Mouse (Mus musculus) stomach, embryonic 14.5 days (tissue): ENCODE measurements around the gene Sh3pxd2a. TPM values are rescaled to one million over a fixed set of nuclear protein-coding genes. Genes with fewer than 3 reads are reported as not detected.
A peak's percentile ranks its signal among the peaks of the same experiment; 100 is the strongest.

Experiments
- ATAC-seq: fragments of 200-750 bp; cut with Nextera tagmentation; 2 replicates; pipeline ENCODE4 v1.8.0; 2017; ENCODE audit warnings: low read depth, moderate TSS enrichment; ENCODE audit not compliant: insufficient number of reproducible peaks, insufficient read depth, low FRiP score
- H3K27ac ChIP-seq: fragments of 300-500 bp; sonication (generic); 2 replicates; pipeline ENCODE4 v1.5.1; 2014; ENCODE audit warnings: mild to moderate bottlenecking, low read length, moderate library complexity, mixed read lengths
- H3K27me3 ChIP-seq: fragments of 300-500 bp; sonication (generic); 2 replicates; pipeline ENCODE4 v1.6.1; 2014; ENCODE audit warnings: low read length, control low read depth, mixed read lengths; ENCODE audit not compliant: control insufficient read depth, insufficient read depth
- H3K36me3 ChIP-seq: fragments of 300-500 bp; sonication (generic); 2 replicates; pipeline ENCODE4 v1.6.1; 2014; ENCODE audit warnings: mild to moderate bottlenecking, control low read depth, low read length, moderate library complexity, mixed read lengths; ENCODE audit not compliant: control insufficient read depth, insufficient read depth
- H3K4me1 ChIP-seq: fragments of 300-500 bp; sonication (generic); 2 replicates; pipeline ENCODE4 v1.6.1; 2014; ENCODE audit warnings: low read length, control low read depth, mixed read lengths; ENCODE audit not compliant: control insufficient read depth, insufficient read depth
- H3K4me2 ChIP-seq: fragments of 300-500 bp; sonication (generic); replicated peaks from 2 replicates; pipeline ENCODE4 v1.6.1; 2014; ENCODE audit warnings: low read depth, low read length, control low read depth
- H3K4me3 ChIP-seq: fragments of 300-500 bp; sonication (generic); 2 replicates; pipeline ENCODE4 v1.5.1; 2014; ENCODE audit warnings: low read depth, low read length, control low read depth
- H3K9ac ChIP-seq: fragments of 300-500 bp; sonication (generic); replicated peaks from 2 replicates; pipeline ENCODE4 v1.6.1; 2014; ENCODE audit warnings: low read depth, mild to moderate bottlenecking, control low read depth, low read length, moderate library complexity, mixed read lengths
- H3K9me3 ChIP-seq: fragments of 300-500 bp; sonication (generic); 2 replicates; pipeline ENCODE4 v1.6.1; 2016; ENCODE audit warnings: low read depth, low read length, control low read depth; ENCODE audit not compliant: control insufficient read depth
- WGBS: fragments of 180-500 bp; shearing (Covaris S2); extraction: QIAGEN DNeasy Blood & Tissue Kit; methylation state at CpG from one replicate; pipeline ENCODE4 v1.1.7; 2014; 5-methylcytosine and 5-hydroxymethylcytosine counted together
- polyA plus RNA-seq: library from polyadenylated mRNA; unstranded; fragments of >200 nt; fragmentation: Nextera tagmentation; extraction: Ambion mirVana; gene quantifications from 2 replicates; pipeline ENCODE4 v1.2.1, GENCODE M21; 2014

Sh3pxd2a gene
- polyA plus RNA-seq, 1 experiment from 2014 or later, result 13.7 TPM

DNA sequence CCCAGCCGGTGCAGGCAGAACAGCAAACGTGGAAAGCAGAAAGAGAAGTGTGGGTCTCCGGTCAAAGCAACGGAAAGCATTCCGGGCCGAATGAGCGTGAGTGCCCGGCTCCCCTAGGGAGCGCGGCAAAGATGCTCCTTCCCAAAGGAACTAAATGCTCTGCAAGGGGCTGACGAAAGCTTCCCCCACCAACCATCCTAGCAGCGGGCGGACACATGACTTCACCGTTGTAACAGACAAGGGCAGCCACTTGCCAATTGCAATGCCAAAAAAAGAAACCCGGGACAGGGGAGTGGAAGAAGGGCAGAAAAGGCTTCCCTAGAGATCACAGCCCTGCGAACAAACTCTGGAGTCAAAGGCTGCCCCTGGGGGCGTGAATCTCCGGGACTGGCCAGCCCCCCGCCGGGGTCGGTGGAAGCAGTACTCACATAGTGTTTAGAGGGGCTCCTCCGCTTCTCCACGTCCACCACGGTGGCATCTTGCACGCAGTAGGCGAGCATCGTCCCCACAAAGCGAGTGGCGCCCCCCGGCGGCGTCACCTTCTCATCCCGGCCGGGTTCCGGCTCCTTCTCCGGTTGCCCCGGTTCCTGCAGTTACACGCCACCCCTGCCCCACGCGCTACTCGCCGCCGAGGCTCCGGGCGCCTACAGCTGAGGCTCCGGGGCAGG is 431 bp downstream of the Sh3pxd2a start:
- WGBS, result under 1% methylated on average over 46 of the region's 46 CpGs
- H3K9me3 ChIP-seq, result 0 out of 2 replicates have a peak, but pooled peaks cover 3% of the 10 kb centered on the region
- H3K9ac ChIP-seq, result peak overlapping the region; percentile 80
- no peaks in the 10 kb centered on the region for H3K36me3 ChIP-seq
- peaks cover 32% of the 10 kb centered on the region for H3K4me1 ChIP-seq
- peak overlapping the region; percentile 85 for H3K27ac ChIP-seq
- ATAC-seq, result peak; percentile 50
- peak overlapping the region; percentile 82 for H3K4me3 ChIP-seq
- H3K27me3 ChIP-seq, result no peaks in the 10 kb centered on the region
- peak overlapping the region; percentile 87 for H3K4me2 ChIP-seq

DNA sequence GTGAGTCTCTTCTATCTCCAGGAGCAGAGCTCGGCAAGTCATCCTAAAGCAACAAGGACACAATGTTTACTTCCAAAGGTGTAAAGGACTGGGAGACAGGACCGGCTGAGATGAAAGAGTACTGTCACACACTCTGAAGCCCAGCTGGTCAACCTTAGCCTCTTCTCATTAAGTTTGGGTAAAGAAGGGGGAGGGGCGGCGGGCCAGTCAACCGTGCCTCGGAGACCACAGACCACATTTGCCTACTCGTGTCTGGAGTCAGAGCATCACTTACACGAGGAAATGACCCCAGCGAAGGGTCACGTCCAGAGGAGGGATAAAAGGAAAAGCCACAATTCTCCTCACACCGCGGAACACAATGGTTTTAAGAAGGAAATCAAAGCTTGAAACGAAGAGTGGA is 995 bp downstream of the Sh3pxd2a start:
- ATAC-seq, result no peak

DNA sequence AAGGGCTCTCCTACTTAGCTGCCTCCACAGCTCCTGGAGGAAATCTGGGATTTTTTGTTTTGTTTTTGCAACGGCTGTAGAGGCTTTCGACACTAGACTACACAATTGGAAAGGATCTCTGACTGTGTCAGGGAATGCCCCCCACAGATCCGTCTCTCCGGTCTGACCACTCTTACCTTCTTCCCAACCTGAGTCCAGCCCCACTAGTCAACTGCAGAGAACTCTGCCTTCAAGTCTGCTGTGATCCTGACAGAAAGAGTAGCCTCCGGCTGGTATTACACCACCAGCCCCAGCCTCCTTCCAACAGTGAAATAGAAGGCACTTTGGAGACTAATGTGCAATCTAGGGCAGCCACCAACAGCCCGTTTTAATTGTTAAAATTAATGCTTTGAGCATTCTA is 1.5 kb downstream of the Sh3pxd2a start:
- no peak for ATAC-seq
- H3K4me1 ChIP-seq, result peaks cover 41% of the 10 kb centered on the region
- H3K4me2 ChIP-seq, result peak overlapping the region; percentile 87
- no peaks in the 10 kb centered on the region for H3K36me3 ChIP-seq
- H3K9me3 ChIP-seq, result 0 out of 2 replicates have a peak, but pooled peaks cover 3% of the 10 kb centered on the region
- WGBS, result 25% methylated on average over 6 of the region's 6 CpGs
- H3K27ac ChIP-seq, result no peak overlapping the region
- peak overlapping the region; percentile 80; the same call in 1 of the 2 replicates for H3K9ac ChIP-seq
- peak overlapping the region; percentile 82 for H3K4me3 ChIP-seq
- H3K27me3 ChIP-seq, result no peaks in the 10 kb centered on the region

More for the DNA sequence above, 995 bp downstream of the Sh3pxd2a start:
- Histone ChIP-seq H3K9me3 (0 out of 2 replicates have a peak, but pooled peaks cover 3% of the 10 kb centered on the region), H3K4me1 (peaks cover 37% of the 10 kb centered on the region), H3K4me3 (peak overlapping the region; percentile 82), H3K27ac (no peak overlapping the region), H3K27me3 (no peaks in the 10 kb centered on the region), H3K9ac (peak overlapping the region; percentile 80), H3K36me3 (no peaks in the 10 kb centered on the region), H3K4me2 (peak overlapping the region; percentile 87)
- WGBS, result 1% methylated on average over 13 of the region's 13 CpGs

DNA sequence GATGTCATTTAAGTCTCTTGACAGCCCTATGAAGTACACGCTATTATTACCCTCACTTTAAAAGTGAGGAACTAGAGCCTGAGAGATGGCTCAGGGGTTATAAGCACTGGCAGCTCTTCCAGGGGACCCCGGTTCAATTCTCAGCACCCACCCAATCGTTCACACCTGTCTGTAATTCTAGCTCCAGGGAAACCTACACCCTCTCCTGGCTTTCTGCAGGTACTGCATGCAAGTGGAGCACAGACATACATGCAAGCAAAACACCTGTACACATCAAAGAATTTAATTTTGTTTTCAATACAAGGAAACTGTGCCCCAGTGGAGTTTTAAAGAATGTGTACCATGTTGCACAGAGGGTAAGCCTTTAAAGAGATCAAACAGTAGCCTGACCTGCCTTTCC is 2.4 kb downstream of the Sh3pxd2a start:
- 85% methylated on average over 3 of the region's 3 CpGs for WGBS
- H3K4me1 ChIP-seq, result peaks cover 43% of the 10 kb centered on the region
- H3K9me3 ChIP-seq, result 0 out of 2 replicates have a peak, but pooled peaks cover 3% of the 10 kb centered on the region
- no peaks in the 10 kb centered on the region for H3K36me3 ChIP-seq
- ATAC-seq, result no peak
- H3K27ac ChIP-seq, result no peak overlapping the region
- no peak overlapping the region for H3K4me2 ChIP-seq
- no peak overlapping the region for H3K4me3 ChIP-seq
- no peak overlapping the region for H3K9ac ChIP-seq
- H3K27me3 ChIP-seq, result no peaks in the 10 kb centered on the region

DNA sequence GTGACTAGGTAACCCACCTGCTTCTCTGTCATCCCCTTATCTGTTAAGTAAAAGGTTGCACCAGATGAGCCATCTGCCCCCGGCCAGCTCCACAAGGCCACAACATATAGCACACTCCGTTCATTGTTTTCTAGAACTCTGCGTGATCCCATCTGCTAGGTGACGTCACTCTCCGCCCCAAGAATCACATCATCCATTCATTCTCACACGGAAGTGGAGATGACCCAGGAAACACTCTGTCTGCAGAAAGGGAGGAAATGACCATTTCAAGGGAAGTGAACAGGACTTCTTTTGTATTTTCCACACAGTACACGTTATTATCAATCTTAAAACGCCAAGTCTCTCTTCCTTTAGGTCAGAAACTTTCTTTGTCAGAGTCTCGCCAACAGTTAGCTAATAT is 2.8 kb downstream of the Sh3pxd2a start:
- H3K4me2 ChIP-seq, result no peak overlapping the region
- ATAC-seq, result no peak
- H3K27ac ChIP-seq, result no peak overlapping the region
- no peaks in the 10 kb centered on the region for H3K36me3 ChIP-seq
- 75% methylated on average over 9 of the region's 9 CpGs for WGBS
- H3K4me1 ChIP-seq, result peaks cover 43% of the 10 kb centered on the region
- H3K9me3 ChIP-seq, result 0 out of 2 replicates have a peak, but pooled peaks cover 3% of the 10 kb centered on the region
- H3K4me3 ChIP-seq, result no peak overlapping the region
- H3K9ac ChIP-seq, result no peak overlapping the region
- no peaks in the 10 kb centered on the region for H3K27me3 ChIP-seq

DNA sequence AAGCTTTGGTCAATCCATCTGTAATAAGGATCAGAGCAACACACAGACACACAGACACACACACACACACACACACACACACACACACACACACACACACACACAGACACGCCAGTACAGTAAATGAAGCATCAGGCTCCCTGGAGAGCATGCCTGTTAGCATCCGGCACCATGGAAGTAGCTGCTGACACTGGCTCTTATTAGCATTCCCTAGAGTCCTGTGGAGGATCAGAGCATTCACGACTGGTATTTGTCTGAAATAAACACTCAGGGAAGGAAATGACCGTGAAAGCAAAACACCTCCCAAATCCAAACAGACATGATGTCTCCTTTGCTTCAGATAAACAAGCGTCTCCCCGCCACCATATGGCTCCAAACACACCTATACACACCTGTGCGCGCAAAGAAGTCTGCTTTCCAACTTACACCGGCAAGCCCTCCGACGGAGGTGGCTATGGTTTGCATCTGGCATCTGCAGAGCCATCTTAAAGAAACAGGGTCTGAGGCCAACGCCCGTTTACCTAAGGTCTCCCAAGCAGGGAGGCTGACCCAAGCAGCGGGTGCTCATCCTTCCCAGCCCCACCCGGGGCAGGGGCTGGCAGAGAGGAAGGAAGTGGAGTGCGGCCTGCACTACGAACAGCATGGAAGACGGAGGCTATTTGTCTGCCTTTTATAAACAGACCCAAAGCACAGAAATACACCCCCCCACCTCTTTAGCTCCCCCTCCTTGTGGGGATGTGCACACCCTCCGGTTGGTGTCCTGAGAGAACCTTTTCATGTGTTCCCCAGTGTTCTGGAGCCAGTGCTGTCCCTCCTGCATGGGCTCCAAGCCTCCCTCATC is 3.9 kb downstream of the Sh3pxd2a start:
- H3K9ac ChIP-seq, result no peak overlapping the region
- H3K36me3 ChIP-seq, result no peaks in the 10 kb centered on the region
- peaks cover 43% of the 10 kb centered on the region for H3K4me1 ChIP-seq
- 0 out of 2 replicates have a peak, but pooled peaks cover 3% of the 10 kb centered on the region for H3K9me3 ChIP-seq
- no peak overlapping the region for H3K4me3 ChIP-seq
- H3K4me2 ChIP-seq, result no peak overlapping the region
- ATAC-seq, result no peak
- 34% methylated on average over 19 of the region's 19 CpGs for WGBS
- peak overlapping the region; percentile 52; the same call in 1 of the 2 replicates for H3K27ac ChIP-seq
- no peaks in the 10 kb centered on the region for H3K27me3 ChIP-seq

DNA sequence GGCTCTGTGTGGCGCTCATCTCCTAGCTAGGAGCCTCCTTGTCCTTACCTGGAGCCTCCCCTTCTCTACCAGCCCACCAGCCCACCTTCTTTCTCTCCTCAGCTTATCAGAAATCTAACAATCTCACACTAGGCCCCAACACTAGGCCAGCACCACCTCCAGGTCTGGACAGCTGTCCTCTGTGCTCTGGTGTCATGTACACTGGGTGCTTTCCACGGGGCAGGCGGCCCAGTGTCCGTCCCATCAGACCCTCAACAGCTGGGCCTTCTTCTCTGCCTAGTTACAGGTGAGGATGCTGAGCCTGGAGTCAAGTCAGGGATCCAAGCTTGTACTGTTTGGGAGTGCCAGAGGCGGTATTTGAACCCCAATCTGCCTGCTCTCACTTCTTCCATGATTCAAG is 5.0 kb downstream of the Sh3pxd2a start:
- Histone ChIP-seq H3K4me2 (no peak overlapping the region), H3K4me1 (peaks cover 45% of the 10 kb centered on the region), H3K27me3 (no peaks in the 10 kb centered on the region), H3K9me3 (0 out of 2 replicates have a peak, but pooled peaks cover 3% of the 10 kb centered on the region), H3K27ac (no peak overlapping the region), H3K9ac (no peak overlapping the region), H3K36me3 (no peaks in the 10 kb centered on the region), H3K4me3 (no peak overlapping the region)
- WGBS, result 85% methylated on average over 5 of the region's 5 CpGs
- ATAC-seq, result no peak

DNA sequence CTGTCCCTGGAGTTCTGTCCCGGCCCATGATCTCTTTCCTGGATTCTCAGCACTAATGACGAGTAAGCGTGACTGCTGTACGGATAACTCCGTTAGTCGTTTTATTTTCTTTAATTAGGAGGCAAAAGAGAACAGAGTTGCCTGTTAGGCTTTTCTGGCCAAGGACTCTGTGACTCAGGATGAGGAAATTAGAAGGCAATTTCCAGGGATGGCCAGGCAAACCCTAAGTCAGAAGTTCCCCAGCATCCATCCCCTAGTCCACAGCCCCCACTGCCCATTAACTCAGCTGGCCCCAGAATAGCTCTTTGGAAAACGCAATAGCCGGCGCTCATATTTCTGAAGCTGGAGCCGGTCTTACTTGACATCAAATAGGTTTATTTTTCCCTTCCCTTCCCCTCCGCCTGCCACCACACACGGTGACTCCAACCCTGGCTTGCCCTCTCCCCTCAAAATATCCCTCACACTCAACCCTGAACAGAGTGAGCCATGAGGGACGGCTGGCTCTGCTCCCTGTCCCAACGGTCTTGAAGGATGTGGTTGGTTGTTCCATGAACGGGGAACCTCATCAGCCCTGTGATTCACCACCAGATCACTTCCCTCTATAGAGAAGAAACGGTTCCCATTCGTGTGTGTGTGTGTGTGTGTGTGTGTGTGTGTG is 5.6 kb downstream of the Sh3pxd2a start:
- 64% methylated on average over 17 of the region's 17 CpGs for WGBS
- Histone ChIP-seq H3K27me3 (no peaks in the 10 kb centered on the region), H3K27ac (no peak overlapping the region), H3K4me3 (no peak overlapping the region), H3K4me2 (no peak overlapping the region), H3K9me3 (0 out of 2 replicates have a peak, but pooled peaks cover 3% of the 10 kb centered on the region), H3K9ac (no peak overlapping the region), H3K4me1 (peaks cover 50% of the 10 kb centered on the region), H3K36me3 (no peaks in the 10 kb centered on the region)
- ATAC-seq, result no peak
